Mouse (Mus musculus): ENCODE measurements at regions not wholly inside any gene's neighbourhood (a gene's known extent, or its start where the extent isn't known, plus 50 kb on each side); places are given as distances from the start of the nearest gene placed in this dataset.

GRCm38 (mm10) chr8:9060166-9060565 is 369.8 kb upstream of the Arglu1 start:
- Histone ChIP-seq H3K9me3 (ENCODE audit: control insufficient read depth, low read length) (no peaks in the 10 kb centered on the region), H3K4me2 (ENCODE audit: low read depth, low read length) (no peak overlapping the region), H3K4me1 (ENCODE audit: control insufficient read depth, insufficient read depth, low read length) (peaks cover 4% of the 10 kb centered on the region; the same call in 1 of the 2 replicates), H3K36me3 (ENCODE audit: control insufficient read depth, insufficient read depth, low read length) (no peaks in the 10 kb centered on the region), H3K27ac (replicated peaks; ENCODE audit: low read depth, low read length) (no peak overlapping the region), H3K9ac (ENCODE audit: low read depth, low read length) (no peak overlapping the region), H3K27me3 (replicated peaks; ENCODE audit: control insufficient read depth, insufficient read depth, low read length) (no peaks in the 10 kb centered on the region), H3K4me3 (ENCODE audit: low read depth, low read length) (no peak overlapping the region)
- 84% methylated on average over 6 of the region's 6 CpGs for WGBS
- ATAC-seq (ENCODE audit: low read depth) (no peak), DNase-seq (ENCODE audit: low spot score) (no peak)

DNA sequence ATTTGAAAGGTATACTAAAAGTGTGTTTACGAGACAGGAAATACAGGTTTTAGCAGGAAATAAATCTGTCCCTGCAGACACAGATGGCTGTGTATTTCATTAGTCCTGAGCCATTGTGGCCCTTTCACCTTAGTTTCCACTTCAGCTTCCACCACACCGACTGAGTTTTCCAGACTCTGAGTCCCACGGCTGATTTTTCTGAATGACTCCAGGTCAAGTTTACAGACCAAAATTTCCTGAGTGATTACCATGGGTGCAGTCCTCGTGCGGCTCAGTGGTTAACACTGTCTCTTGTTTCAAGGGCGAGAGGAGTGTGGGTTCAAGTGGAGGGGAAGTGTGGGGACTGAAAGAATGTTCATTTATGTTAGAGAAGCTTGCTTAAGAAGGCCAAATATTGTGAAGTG is 365.1 kb upstream of the Arglu1 start:
- H3K27ac ChIP-seq (replicated peaks; ENCODE audit: low read depth, low read length): no peak overlapping the region
- no peak overlapping the region for H3K4me2 ChIP-seq (ENCODE audit: low read depth, low read length)
- H3K9me3 ChIP-seq (ENCODE audit: control insufficient read depth, low read length): no peaks in the 10 kb centered on the region
- no peak for ATAC-seq (ENCODE audit: low read depth)
- no peak overlapping the region for H3K4me3 ChIP-seq (ENCODE audit: low read depth, low read length)
- no peaks in the 10 kb centered on the region for H3K27me3 ChIP-seq (replicated peaks; ENCODE audit: control insufficient read depth, insufficient read depth, low read length)
- peaks cover 6% of the 10 kb centered on the region; the same call in 1 of the 2 replicates for H3K4me1 ChIP-seq (ENCODE audit: control insufficient read depth, insufficient read depth, low read length)
- no peak for DNase-seq (ENCODE audit: low spot score)
- 59% methylated on average over 6 of the region's 6 CpGs for WGBS
- H3K36me3 ChIP-seq (ENCODE audit: control insufficient read depth, insufficient read depth, low read length): no peaks in the 10 kb centered on the region
- no peak overlapping the region for H3K9ac ChIP-seq (ENCODE audit: low read depth, low read length)

DNA sequence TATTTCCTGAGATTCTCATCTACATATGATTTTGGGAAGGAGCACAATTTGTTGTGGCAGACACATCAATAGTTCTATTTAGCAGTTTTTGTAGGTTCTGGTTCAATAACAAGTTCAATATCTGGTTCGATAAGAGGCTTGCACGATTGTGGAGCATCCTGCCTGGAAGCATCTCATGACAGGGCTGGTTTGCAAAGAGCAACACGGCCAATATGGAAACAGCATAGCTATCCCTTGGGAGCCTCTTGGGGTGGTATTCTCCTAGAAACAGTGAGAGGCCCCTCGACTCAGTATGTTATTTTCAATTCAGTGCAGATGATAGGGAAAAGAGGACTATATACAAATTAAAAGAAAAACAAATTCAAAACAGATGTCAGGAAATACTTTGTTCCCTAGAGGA is 364.5 kb upstream of the Arglu1 start:
- Histone ChIP-seq H3K9ac (ENCODE audit: low read depth, low read length) (no peak overlapping the region), H3K9me3 (ENCODE audit: control insufficient read depth, low read length) (no peaks in the 10 kb centered on the region), H3K27ac (replicated peaks; ENCODE audit: low read depth, low read length) (no peak overlapping the region), H3K4me1 (ENCODE audit: control insufficient read depth, insufficient read depth, low read length) (peaks cover 6% of the 10 kb centered on the region; the same call in 1 of the 2 replicates), H3K36me3 (ENCODE audit: control insufficient read depth, insufficient read depth, low read length) (no peaks in the 10 kb centered on the region), H3K4me3 (ENCODE audit: low read depth, low read length) (no peak overlapping the region), H3K27me3 (replicated peaks; ENCODE audit: control insufficient read depth, insufficient read depth, low read length) (no peaks in the 10 kb centered on the region), H3K4me2 (ENCODE audit: low read depth, low read length) (no peak overlapping the region)
- WGBS: 38% methylated on average over 4 of the region's 4 CpGs
- DNase-seq (ENCODE audit: low spot score) (peak; percentile 71), ATAC-seq (ENCODE audit: low read depth) (no peak)

GRCm38 (mm10) chr8:9051699-9052098 is 361.4 kb upstream of the Arglu1 start:
- Histone ChIP-seq H3K9me3 (ENCODE audit: control insufficient read depth, low read length) (no peaks in the 10 kb centered on the region), H3K27me3 (replicated peaks; ENCODE audit: control insufficient read depth, insufficient read depth, low read length) (no peaks in the 10 kb centered on the region), H3K4me1 (ENCODE audit: control insufficient read depth, insufficient read depth, low read length) (peaks cover 6% of the 10 kb centered on the region; the same call in 1 of the 2 replicates), H3K27ac (replicated peaks; ENCODE audit: low read depth, low read length) (no peak overlapping the region), H3K36me3 (ENCODE audit: control insufficient read depth, insufficient read depth, low read length) (no peaks in the 10 kb centered on the region), H3K4me2 (ENCODE audit: low read depth, low read length) (no peak overlapping the region), H3K4me3 (ENCODE audit: low read depth, low read length) (no peak overlapping the region), H3K9ac (ENCODE audit: low read depth, low read length) (no peak overlapping the region)
- ATAC-seq (ENCODE audit: low read depth) (no peak), DNase-seq (ENCODE audit: low spot score) (peak; percentile 47)
- 78% methylated on average over 10 of the region's 10 CpGs for WGBS

DNA sequence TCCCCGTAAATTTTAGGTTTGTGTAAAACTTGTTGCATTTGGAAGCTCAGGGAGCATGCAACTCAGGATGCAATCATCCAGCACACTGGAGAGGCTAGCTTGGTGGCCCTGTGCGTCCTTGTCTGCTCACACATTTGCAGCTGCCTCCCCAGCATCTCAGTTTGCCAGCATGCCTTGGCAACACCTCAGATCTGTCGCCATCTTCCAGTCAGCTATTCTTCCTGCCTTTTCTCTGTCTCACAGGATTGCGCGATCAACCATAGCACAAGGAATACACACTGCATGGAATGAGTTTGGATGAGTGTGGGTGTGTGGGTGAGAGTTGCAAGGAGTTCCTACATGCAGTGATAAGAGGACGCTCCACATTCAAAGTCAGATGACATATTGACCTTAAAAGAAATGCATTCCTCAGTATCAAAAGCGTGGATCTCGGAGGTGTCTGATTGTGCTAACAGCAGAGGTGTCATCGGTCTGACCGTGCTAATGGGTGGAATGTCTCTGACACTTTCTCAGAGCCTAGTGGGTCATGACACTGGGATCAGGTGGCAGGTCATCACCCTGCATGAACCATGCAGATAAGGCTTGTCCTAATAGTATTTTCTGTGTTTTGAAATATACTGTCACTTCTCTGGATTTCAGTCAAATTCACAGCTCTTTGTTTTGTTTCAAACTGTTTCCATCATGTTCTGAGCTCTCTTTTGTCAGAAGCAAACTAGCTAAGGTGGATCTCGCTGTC is 360.6 kb upstream of the Arglu1 start:
- H3K9me3 ChIP-seq (ENCODE audit: control insufficient read depth, low read length): no peaks in the 10 kb centered on the region
- H3K36me3 ChIP-seq (ENCODE audit: control insufficient read depth, insufficient read depth, low read length): no peaks in the 10 kb centered on the region
- peaks cover 6% of the 10 kb centered on the region; the same call in 1 of the 2 replicates for H3K4me1 ChIP-seq (ENCODE audit: control insufficient read depth, insufficient read depth, low read length)
- no peak for DNase-seq (ENCODE audit: low spot score)
- H3K9ac ChIP-seq (ENCODE audit: low read depth, low read length): no peak overlapping the region
- H3K4me3 ChIP-seq (ENCODE audit: low read depth, low read length): no peak overlapping the region
- no peak overlapping the region for H3K27ac ChIP-seq (replicated peaks; ENCODE audit: low read depth, low read length)
- ATAC-seq (ENCODE audit: low read depth): no peak
- H3K27me3 ChIP-seq (replicated peaks; ENCODE audit: control insufficient read depth, insufficient read depth, low read length): no peaks in the 10 kb centered on the region
- H3K4me2 ChIP-seq (ENCODE audit: low read depth, low read length): no peak overlapping the region
- 86% methylated on average over 11 of the region's 11 CpGs for WGBS

- no peak overlapping the region for H3K4me3 ChIP-seq (ENCODE audit: low read depth, low read length)
- no peak for DNase-seq (ENCODE audit: low spot score)
- WGBS: 81% methylated on average over 14 of the region's 14 CpGs
- no peak overlapping the region for H3K9ac ChIP-seq (ENCODE audit: low read depth, low read length)
- no peaks in the 10 kb centered on the region for H3K4me1 ChIP-seq (ENCODE audit: control insufficient read depth, insufficient read depth, low read length)
- no peak overlapping the region for H3K27ac ChIP-seq (replicated peaks; ENCODE audit: low read depth, low read length)
- no peak overlapping the region for H3K4me2 ChIP-seq (ENCODE audit: low read depth, low read length)
- no peaks in the 10 kb centered on the region for H3K27me3 ChIP-seq (replicated peaks; ENCODE audit: control insufficient read depth, insufficient read depth, low read length)
- H3K9me3 ChIP-seq (ENCODE audit: control insufficient read depth, low read length): no peaks in the 10 kb centered on the region
- ATAC-seq (ENCODE audit: low read depth): no peak
- H3K36me3 ChIP-seq (ENCODE audit: control insufficient read depth, insufficient read depth, low read length): no peaks in the 10 kb centered on the region
Observed at GRCm38 (mm10) chr8:9048116-9048515, 357.8 kb upstream of the Arglu1 start.

DNA sequence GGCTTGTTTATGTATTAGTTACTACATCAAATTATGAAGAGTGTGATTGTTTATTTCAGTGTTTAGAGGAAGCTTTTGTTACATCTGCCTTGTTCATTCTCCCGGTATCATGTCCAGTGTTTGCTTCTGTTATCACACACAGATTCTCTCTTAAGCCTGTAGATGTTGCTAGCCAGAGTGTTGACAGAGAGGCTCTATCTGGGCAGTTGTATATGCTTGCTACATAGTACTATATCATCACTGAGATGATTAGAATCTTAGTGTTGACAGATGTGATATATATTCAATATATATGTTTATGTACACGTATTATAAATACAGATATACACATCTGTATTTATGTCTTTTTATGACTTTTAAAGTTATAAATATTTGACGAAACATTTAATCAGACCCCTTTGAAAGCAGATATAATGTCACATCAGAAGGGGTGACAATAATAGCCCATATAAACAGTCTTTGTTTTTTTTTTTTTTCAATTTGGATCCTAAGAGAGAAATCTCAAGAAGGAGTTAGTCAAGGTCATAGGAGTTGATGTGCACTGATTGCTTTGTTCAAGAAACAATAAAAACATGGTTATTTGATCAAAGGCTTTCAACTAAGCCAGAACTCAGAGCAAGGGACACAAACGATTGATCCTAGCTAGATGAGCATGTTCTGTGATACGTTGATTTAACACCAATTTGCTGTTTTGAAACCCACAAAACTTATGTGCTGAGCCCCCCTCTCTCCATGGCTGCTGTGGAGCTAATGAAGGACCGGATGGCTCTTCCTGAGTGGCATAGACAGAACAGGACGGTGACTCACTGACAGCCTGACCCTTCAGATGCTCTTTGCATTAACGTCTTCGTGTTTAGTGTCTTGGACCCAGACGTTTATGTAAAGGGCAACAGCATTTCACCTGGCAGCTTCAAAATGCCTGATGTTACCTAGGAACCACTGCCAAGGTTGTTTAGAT is 352.8 kb upstream of the Arglu1 start:
- 78% methylated on average over 10 of the region's 10 CpGs for WGBS
- H3K9ac ChIP-seq (ENCODE audit: low read depth, low read length): no peak overlapping the region
- no peaks in the 10 kb centered on the region for H3K36me3 ChIP-seq (ENCODE audit: control insufficient read depth, insufficient read depth, low read length)
- DNase-seq (ENCODE audit: low spot score): no peak
- no peak overlapping the region for H3K4me2 ChIP-seq (ENCODE audit: low read depth, low read length)
- H3K27ac ChIP-seq (replicated peaks; ENCODE audit: low read depth, low read length): no peak overlapping the region
- no peaks in the 10 kb centered on the region for H3K4me1 ChIP-seq (ENCODE audit: control insufficient read depth, insufficient read depth, low read length)
- no peak for ATAC-seq (ENCODE audit: low read depth)
- H3K27me3 ChIP-seq (replicated peaks; ENCODE audit: control insufficient read depth, insufficient read depth, low read length): no peaks in the 10 kb centered on the region
- no peaks in the 10 kb centered on the region for H3K9me3 ChIP-seq (ENCODE audit: control insufficient read depth, low read length)
- no peak overlapping the region for H3K4me3 ChIP-seq (ENCODE audit: low read depth, low read length)

DNA sequence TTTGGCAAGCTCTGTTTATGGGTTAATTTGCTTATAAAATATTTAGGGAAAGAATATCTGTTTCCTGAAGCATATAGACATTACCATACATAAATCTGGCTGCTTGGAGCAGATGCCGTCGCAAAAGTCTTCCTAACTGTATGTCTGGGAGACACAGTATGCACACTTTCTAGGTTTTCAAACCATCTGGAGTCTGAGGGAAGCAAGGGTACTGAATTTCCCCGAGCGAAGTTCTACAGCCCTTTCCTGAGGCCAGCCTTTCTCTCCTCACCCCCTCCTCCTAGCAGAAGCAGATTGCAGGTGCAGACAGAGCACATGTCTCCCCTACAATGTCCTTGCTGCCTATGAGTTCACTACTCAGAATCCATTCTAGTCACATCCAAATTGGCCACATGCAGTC is 338.8 kb upstream of the Arglu1 start:
- no peak overlapping the region for H3K4me2 ChIP-seq (ENCODE audit: low read depth, low read length)
- no peak overlapping the region for H3K9ac ChIP-seq (ENCODE audit: low read depth, low read length)
- H3K27ac ChIP-seq (replicated peaks; ENCODE audit: low read depth, low read length): no peak overlapping the region
- peak; percentile 16 for DNase-seq (ENCODE audit: low spot score)
- H3K36me3 ChIP-seq (ENCODE audit: control insufficient read depth, insufficient read depth, low read length): no peaks in the 10 kb centered on the region
- H3K4me1 ChIP-seq (ENCODE audit: control insufficient read depth, insufficient read depth, low read length): 0 out of 2 replicates have a peak, but pooled peaks cover 3% of the 10 kb centered on the region
- WGBS: 68% methylated on average over 4 of the region's 4 CpGs
- H3K9me3 ChIP-seq (ENCODE audit: control insufficient read depth, low read length): no peaks in the 10 kb centered on the region
- no peaks in the 10 kb centered on the region for H3K27me3 ChIP-seq (replicated peaks; ENCODE audit: control insufficient read depth, insufficient read depth, low read length)
- no peak for ATAC-seq (ENCODE audit: low read depth)
- H3K4me3 ChIP-seq (ENCODE audit: low read depth, low read length): no peak overlapping the region

Measured in embryonic facial prominence, embryonic 14.5 days (tissue).